ENCODE assay signal across 8 mouse cellular contexts in genomic region chr10:86064937-86065336, GRCm38 (mm10). TPM values are rescaled to one million over a fixed set of nuclear protein-coding genes. Genes with fewer than 3 reads are reported as not detected.
A peak's percentile ranks its signal among the peaks of the same experiment; 100 is the strongest.
DNase-seq lines count a peak whose midpoint lies in the region; ATAC-seq and TF ChIP-seq lines count a peak whose summit lies in the region.

No protein-coding gene starts in this region.

- no peaks in the 10 kb centered on the region for H3K36me3 ChIP-seq in embryonic facial prominence, embryonic 11.5 days (replicated peaks; ENCODE audit: control insufficient read depth, insufficient read depth, low read depth, low read length)
- no peaks in the 10 kb centered on the region for H3K36me3 ChIP-seq in intestine, postnatal 0 days (ENCODE audit: control insufficient read depth, insufficient read depth)

- H3K27me3 ChIP-seq in embryonic facial prominence, embryonic 11.5 days (ENCODE audit: control insufficient read depth, insufficient read depth, low read length), result no peaks in the 10 kb centered on the region
- H3K27me3 ChIP-seq in intestine, postnatal 0 days (replicated peaks; ENCODE audit: control insufficient read depth, insufficient read depth, low read length), result no peaks in the 10 kb centered on the region

- no peaks in the 10 kb centered on the region for H3K9me3 ChIP-seq in embryonic facial prominence, embryonic 11.5 days (replicated peaks; ENCODE audit: control insufficient read depth, low read length)
- peaks cover 6% of the 10 kb centered on the region; the same call in 1 of the 2 replicates for H3K9me3 ChIP-seq in intestine, postnatal 0 days (ENCODE audit: control insufficient read depth)

- peak; percentile 98 for TF ChIP-seq CTCF in intestine, postnatal 0 days (IDR thresholded peaks at IDR 0.05; ENCODE audit: low read depth)

- H3K4me3 ChIP-seq in embryonic facial prominence, embryonic 11.5 days (ENCODE audit: low read depth, low read length), result no peak overlapping the region
- no peak overlapping the region for H3K4me3 ChIP-seq in intestine, postnatal 0 days (ENCODE audit: low read depth, low read length)

- DNase-seq in CD4-positive, CD25-positive, alpha-beta regulatory T cell, adult 2 months (ENCODE audit: low read depth, low spot score), result peak; percentile 45
- DNase-seq in embryonic facial prominence, embryonic 11.5 days (ENCODE audit: low spot score), result peak; percentile 93
- peak; percentile 68 to 81 for DNase-seq in left cerebral cortex, postnatal 25 days (ENCODE audit: low spot score in 2 of 2)
- DNase-seq in mesoderm, embryonic 11.5 days (ENCODE audit: low read depth, low spot score), result peak; percentile 87
- peak; percentile 53 for DNase-seq in right cerebral cortex, postnatal 4 days

- 0 out of 2 replicates have a peak overlapping the region, but pooled peaks have one; percentile 7 for H3K9ac ChIP-seq in embryonic facial prominence, embryonic 11.5 days (replicated peaks; ENCODE audit: low read length)
- no peak overlapping the region for H3K9ac ChIP-seq in intestine, postnatal 0 days (ENCODE audit: low read depth, low read length)

- no peak overlapping the region for H3K27ac ChIP-seq in embryonic facial prominence, embryonic 11.5 days (replicated peaks; ENCODE audit: low read depth, low read length)
- H3K27ac ChIP-seq in intestine, postnatal 0 days (ENCODE audit: low read depth, low read length), result no peak overlapping the region

- WGBS in embryonic facial prominence, embryonic 11.5 days, result 0% methylated on average over 4 of the region's 4 CpGs
- 10% methylated on average over 4 of the region's 4 CpGs for WGBS in intestine, postnatal 0 days

- ATAC-seq in CD4-positive, CD25-positive, alpha-beta regulatory T cell, adult 4 months, result no peak
- ATAC-seq in embryonic facial prominence, embryonic 11.5 days (replicated peaks; ENCODE audit: insufficient number of reproducible peaks, low FRiP score, low TSS enrichment, low read depth), result peak; percentile 63; the same call in 1 of the 2 replicates
- ATAC-seq in granulocyte monocyte progenitor cell, adult 5-6 weeks (replicated peaks; ENCODE audit: poor library complexity, severe bottlenecking), result peak; percentile 72
- peak; percentile 67 for ATAC-seq in intestine, postnatal 0 days

- intact Hi-C loops in left cerebral cortex, postnatal 25 days (cut with DNase I), result loop anchor here (1.0 to 10.0 kb wide), 5 partner anchors 100 to 398 kb away; no protein-coding TSS in a partner anchor

- no peak overlapping the region for H3K4me2 ChIP-seq in embryonic facial prominence, embryonic 11.5 days (ENCODE audit: low read depth, low read length)
- no peak overlapping the region for H3K4me2 ChIP-seq in intestine, postnatal 0 days (replicated peaks; ENCODE audit: low read depth)

- no peaks in the 10 kb centered on the region; the same call in 1 of the 2 replicates for H3K4me1 ChIP-seq in embryonic facial prominence, embryonic 11.5 days (ENCODE audit: control insufficient read depth, insufficient read depth, low read length)
- no peaks in the 10 kb centered on the region for H3K4me1 ChIP-seq in intestine, postnatal 0 days (replicated peaks; ENCODE audit: control insufficient read depth, insufficient read depth, low read length)

RNA-seq across cellular contexts. Expression of gene Fbxo7, which starts 43.2 kb away (rescaled TPM):
- polyA plus RNA-seq in CD4-positive, CD25-positive, alpha-beta regulatory T cell, adult 4 months (2017; shearing (Covaris generic)), result 10 to 100 TPM; 44.9 to 46.2 TPM
- 23.1 and 23.3 TPM in 2 replicates for polyA plus RNA-seq in embryonic facial prominence, embryonic 11.5 days (2014; fragmentation: Nextera tagmentation; extraction: Ambion mirVana)
- 23.4 and 35.9 TPM in 2 replicates for total RNA-seq in granulocyte monocyte progenitor cell, adult 5-6 weeks (2014; fragmentation: Nextera tagmentation)
- total RNA-seq in granulocyte monocyte progenitor cell, adult 5-6 weeks (2017), result 16.8 and 24.3 TPM in 2 replicates
- polyA plus RNA-seq in intestine, postnatal 0 days (2015; fragmentation: Nextera tagmentation; extraction: Ambion mirVana), result 28.6 and 33.5 TPM in 2 replicates
- 10 to 100 TPM; 22.6 to 32.0 TPM for total RNA-seq in left cerebral cortex, postnatal 25 days (2021)

RNA-seq across cellular contexts. Expression of gene Bpifc, which starts 53.2 kb away (rescaled TPM):
- not detected for polyA plus RNA-seq in CD4-positive, CD25-positive, alpha-beta regulatory T cell, adult 4 months (2017; shearing (Covaris generic))
- polyA plus RNA-seq in embryonic facial prominence, embryonic 11.5 days (2014; fragmentation: Nextera tagmentation; extraction: Ambion mirVana), result 0.07 TPM in 1 of 2 replicates, not detected in the other
- total RNA-seq in granulocyte monocyte progenitor cell, adult 5-6 weeks (2014; fragmentation: Nextera tagmentation), result 0.67 and 5.4 TPM in 2 replicates
- total RNA-seq in granulocyte monocyte progenitor cell, adult 5-6 weeks (2017), result 0.86 and 1.8 TPM in 2 replicates
- polyA plus RNA-seq in intestine, postnatal 0 days (2015; fragmentation: Nextera tagmentation; extraction: Ambion mirVana), result not detected in 2 replicates
- not detected for total RNA-seq in left cerebral cortex, postnatal 25 days (2021)
